Mouse (Mus musculus) stomach, postnatal 0 days (tissue): Measurements from ENCODE around the gene Rhpn2.

Experiments
- CTCF ChIP-seq: IDR thresholded peaks from 2 replicates; pipeline ENCODE4 v1.5.1; 2016; ENCODE audit warnings: antibody characterized with exemption, low read depth, mild to moderate bottlenecking, moderate library complexity
- EP300 ChIP-seq: optimal IDR thresholded peaks from 2 replicates; pipeline ENCODE3; 2016; ENCODE audit warnings: antibody characterized with exemption

- TF ChIP-seq CTCF, result no peak
- no peak for TF ChIP-seq EP300
Observed at GRCm38 (mm10) chr7:35365161-35365910, 31.4 kb downstream of the Rhpn2 start.
